Mouse (Mus musculus) embryonic facial prominence, embryonic 12.5 days (tissue): ENCODE measurements at regions not wholly inside any gene's neighbourhood (a gene's known extent, or its start where the extent isn't known, plus 50 kb on each side); places are given as distances from the start of the nearest gene placed in this dataset.

Experiments
- ATAC-seq: fragments of 200-750 bp; cut with Nextera tagmentation; 2 replicates; pipeline ENCODE4 v1.8.0; 2017; ENCODE audit not compliant: insufficient number of reproducible peaks, insufficient read depth, low FRiP score, low TSS enrichment
- H3K27ac ChIP-seq: fragments of 300-500 bp; sonication (generic); 2 replicates; pipeline ENCODE4 v1.5.1; 2016; ENCODE audit warnings: mild to moderate bottlenecking
- H3K27me3 ChIP-seq: fragments of 300-500 bp; sonication (generic); 2 replicates; pipeline ENCODE4 v1.6.1; 2016; ENCODE audit warnings: mild to moderate bottlenecking, moderate library complexity
- H3K36me3 ChIP-seq: fragments of 300-500 bp; sonication (generic); 2 replicates; pipeline ENCODE4 v1.6.1; 2016; ENCODE audit warnings: mild to moderate bottlenecking
- H3K4me1 ChIP-seq: fragments of 300-500 bp; sonication (generic); 2 replicates; pipeline ENCODE4 v1.6.1; 2016
- H3K4me2 ChIP-seq: fragments of 300-500 bp; sonication (generic); replicated peaks from 2 replicates; pipeline ENCODE4 v1.6.1; 2016; ENCODE audit warnings: mild to moderate bottlenecking, moderate library complexity
- H3K4me3 ChIP-seq: fragments of 300-500 bp; sonication (generic); 2 replicates; pipeline ENCODE4 v1.5.1; 2016; ENCODE audit warnings: mild to moderate bottlenecking
- H3K9ac ChIP-seq: fragments of 300-500 bp; sonication (generic); 2 replicates; pipeline ENCODE4 v1.6.1; 2016; ENCODE audit warnings: mild to moderate bottlenecking, moderate library complexity
- H3K9me3 ChIP-seq: fragments of 300-500 bp; sonication (generic); 2 replicates; pipeline ENCODE4 v1.6.1; 2016; ENCODE audit warnings: mild to moderate bottlenecking, moderate library complexity
- WGBS: fragments of 180-500 bp; shearing (Covaris S2); methylation state at CpG from one replicate; pipeline ENCODE4 v1.1.7; 2016; 5-methylcytosine and 5-hydroxymethylcytosine counted together

GRCm38 (mm10) chr7:134436917-134437316 lies 51.5 kb upstream of the D7Ertd443e start:
- 91% methylated on average over 3 of the region's 3 CpGs for WGBS
- Histone ChIP-seq H3K27me3 (no peaks in the 10 kb centered on the region), H3K9ac (no peak overlapping the region), H3K4me3 (no peak overlapping the region), H3K27ac (no peak overlapping the region), H3K4me2 (no peak overlapping the region), H3K9me3 (no peaks in the 10 kb centered on the region), H3K4me1 (no peaks in the 10 kb centered on the region), H3K36me3 (no peaks in the 10 kb centered on the region)
- no peak for ATAC-seq

DNA sequence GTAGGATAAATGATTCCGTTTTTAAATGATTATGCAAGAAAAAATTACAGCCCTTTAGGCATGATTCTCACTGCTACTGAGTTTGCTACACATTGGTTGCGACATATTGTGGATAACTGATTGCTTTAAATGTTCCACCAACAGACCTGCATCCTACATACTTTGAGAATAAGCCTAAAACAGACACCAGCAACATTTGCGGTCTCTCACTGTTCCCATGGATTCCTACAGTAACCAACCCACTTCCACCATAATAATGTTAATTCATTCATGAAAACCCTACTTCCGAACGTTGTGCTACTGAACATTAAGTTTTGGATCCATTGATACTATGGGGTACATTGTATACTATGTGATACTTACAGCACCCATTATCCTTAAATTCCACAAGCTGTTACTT lies 53.8 kb upstream of the D7Ertd443e start:
- no peaks in the 10 kb centered on the region for H3K9me3 ChIP-seq
- H3K27ac ChIP-seq, result no peak overlapping the region
- H3K9ac ChIP-seq, result no peak overlapping the region
- no peaks in the 10 kb centered on the region for H3K27me3 ChIP-seq
- ATAC-seq, result no peak
- H3K36me3 ChIP-seq, result no peaks in the 10 kb centered on the region
- no peak overlapping the region for H3K4me2 ChIP-seq
- H3K4me1 ChIP-seq, result no peaks in the 10 kb centered on the region
- 89% methylated on average over 5 of the region's 5 CpGs for WGBS
- no peak overlapping the region for H3K4me3 ChIP-seq

DNA sequence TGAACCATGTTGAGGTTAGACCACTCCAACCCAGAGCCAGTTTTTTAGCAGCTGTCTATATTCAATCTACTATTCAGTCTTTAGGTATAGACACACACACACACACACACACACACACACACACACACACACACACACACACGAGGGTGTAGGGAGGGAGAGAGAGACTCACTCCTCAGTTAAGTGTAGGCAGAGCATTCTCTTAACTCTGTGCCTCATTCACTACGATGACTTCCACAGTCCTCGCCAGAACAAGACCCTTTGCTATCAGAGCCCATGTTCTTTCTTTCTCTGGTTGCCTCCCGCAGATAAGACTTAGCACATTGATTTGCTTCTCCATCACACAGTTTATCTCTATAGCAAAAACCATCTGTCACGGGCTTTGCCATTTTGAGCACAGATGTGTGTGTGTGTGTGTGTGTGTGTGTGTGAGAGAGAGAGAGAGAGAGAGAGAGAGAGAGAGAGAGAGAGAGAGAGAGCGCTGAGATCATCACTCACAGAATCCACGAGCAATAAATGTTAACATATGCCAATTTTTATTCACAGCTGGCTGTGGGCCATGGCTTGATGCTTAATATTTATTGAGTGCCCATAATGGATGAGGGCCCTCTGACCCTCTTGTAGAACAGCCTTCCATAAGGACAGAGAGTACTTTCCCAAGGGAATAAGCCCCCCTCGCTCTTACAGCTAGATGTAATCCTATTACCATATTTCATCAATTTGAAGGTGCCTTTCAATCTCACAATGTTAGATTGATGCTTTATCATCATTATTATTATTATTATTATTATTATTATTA lies 59.7 kb upstream of the D7Ertd443e start:
- 79% methylated on average over 7 of the region's 8 CpGs for WGBS
- ATAC-seq, result no peak
- no peaks in the 10 kb centered on the region for H3K4me1 ChIP-seq
- no peak overlapping the region for H3K27ac ChIP-seq
- H3K27me3 ChIP-seq, result no peaks in the 10 kb centered on the region
- H3K9me3 ChIP-seq, result no peaks in the 10 kb centered on the region
- no peak overlapping the region for H3K4me2 ChIP-seq
- H3K9ac ChIP-seq, result no peak overlapping the region
- H3K4me3 ChIP-seq, result no peak overlapping the region
- H3K36me3 ChIP-seq, result no peaks in the 10 kb centered on the region

GRCm38 (mm10) chr7:134447648-134448202 lies 62.3 kb upstream of the D7Ertd443e start:
- no peak overlapping the region for H3K9ac ChIP-seq
- no peak overlapping the region for H3K4me2 ChIP-seq
- H3K27ac ChIP-seq, result no peak overlapping the region
- H3K4me3 ChIP-seq, result no peak overlapping the region
- H3K9me3 ChIP-seq, result no peaks in the 10 kb centered on the region
- no peaks in the 10 kb centered on the region for H3K27me3 ChIP-seq
- no peak for ATAC-seq
- H3K36me3 ChIP-seq, result no peaks in the 10 kb centered on the region
- H3K4me1 ChIP-seq, result no peaks in the 10 kb centered on the region

DNA sequence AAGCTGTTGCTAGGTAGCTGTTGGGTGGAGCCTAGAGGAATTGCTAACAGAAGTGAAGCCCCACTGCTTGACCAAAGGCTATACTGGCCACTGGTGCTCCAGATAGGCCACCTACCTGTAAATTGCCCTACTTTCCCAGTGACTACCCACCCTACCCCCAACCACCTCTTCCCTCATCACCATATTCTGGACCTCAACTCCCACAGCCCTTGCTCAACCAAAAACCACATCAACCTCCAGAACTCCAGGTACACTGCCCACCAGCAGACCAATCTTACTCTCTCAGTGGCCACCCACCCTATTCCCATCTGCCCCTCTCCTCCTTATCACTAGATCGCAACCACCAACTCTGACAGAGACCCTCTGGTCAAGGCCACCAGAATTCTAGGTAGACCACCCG lies 63.4 kb upstream of the D7Ertd443e start:
- H3K4me2 ChIP-seq, result no peak overlapping the region
- H3K27ac ChIP-seq, result no peak overlapping the region
- H3K27me3 ChIP-seq, result no peaks in the 10 kb centered on the region
- ATAC-seq, result no peak
- WGBS, result 68% methylated on average over 2 of the region's 2 CpGs
- H3K36me3 ChIP-seq, result no peaks in the 10 kb centered on the region
- no peaks in the 10 kb centered on the region for H3K9me3 ChIP-seq
- no peak overlapping the region for H3K4me3 ChIP-seq
- no peak overlapping the region for H3K9ac ChIP-seq
- no peaks in the 10 kb centered on the region for H3K4me1 ChIP-seq

- Histone ChIP-seq H3K27ac (no peak overlapping the region), H3K9ac (no peak overlapping the region), H3K4me1 (no peaks in the 10 kb centered on the region), H3K4me2 (no peak overlapping the region), H3K27me3 (no peaks in the 10 kb centered on the region), H3K36me3 (no peaks in the 10 kb centered on the region), H3K4me3 (no peak overlapping the region), H3K9me3 (no peaks in the 10 kb centered on the region)
- WGBS, result 86% methylated on average over 3 of the region's 3 CpGs
- ATAC-seq, result no peak
Observed at GRCm38 (mm10) chr7:134462677-134463076, 77.2 kb upstream of the D7Ertd443e start.

- ATAC-seq, result no peak
- WGBS, result 89% methylated on average over 4 of the region's 4 CpGs
- Histone ChIP-seq H3K9me3 (no peaks in the 10 kb centered on the region), H3K4me3 (no peak overlapping the region), H3K27me3 (no peaks in the 10 kb centered on the region), H3K9ac (no peak overlapping the region), H3K36me3 (no peaks in the 10 kb centered on the region), H3K4me1 (no peaks in the 10 kb centered on the region), H3K27ac (no peak overlapping the region), H3K4me2 (no peak overlapping the region)
Observed at GRCm38 (mm10) chr7:134463380-134463779, 77.9 kb upstream of the D7Ertd443e start.

GRCm38 (mm10) chr7:134467216-134467615 lies 81.8 kb upstream of the D7Ertd443e start:
- H3K4me2 ChIP-seq, result no peak overlapping the region

DNA sequence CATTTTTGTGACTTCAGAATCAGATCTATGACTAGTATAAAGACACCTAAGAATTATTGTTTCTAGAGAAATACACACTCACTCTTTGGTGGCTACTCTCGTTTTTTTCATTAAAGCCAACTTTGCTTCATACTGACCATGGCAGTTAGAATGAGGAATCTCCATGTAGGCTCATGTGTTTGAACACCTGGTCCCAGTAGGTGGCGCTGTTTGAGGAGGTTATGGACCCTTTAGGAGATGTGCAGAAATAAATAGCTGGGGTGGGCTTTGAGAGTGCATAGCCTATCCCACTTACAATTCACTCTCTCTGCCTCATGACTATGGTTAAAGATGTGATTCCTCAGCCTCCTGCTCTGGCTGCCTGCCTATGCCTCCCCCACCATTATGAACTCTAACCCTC lies 85.8 kb upstream of the D7Ertd443e start:
- Histone ChIP-seq H3K4me1 (no peaks in the 10 kb centered on the region), H3K9ac (no peak overlapping the region), H3K36me3 (no peaks in the 10 kb centered on the region), H3K4me3 (no peak overlapping the region), H3K9me3 (no peaks in the 10 kb centered on the region), H3K27ac (no peak overlapping the region), H3K4me2 (no peak overlapping the region), H3K27me3 (no peaks in the 10 kb centered on the region)
- ATAC-seq, result no peak
- WGBS, result 29% methylated on average over 2 of the region's 2 CpGs

More at GRCm38 (mm10) chr7:134467216-134467615, 81.8 kb upstream of the D7Ertd443e start:
- Histone ChIP-seq H3K9ac (no peak overlapping the region), H3K27me3 (no peaks in the 10 kb centered on the region), H3K27ac (no peak overlapping the region), H3K4me3 (no peak overlapping the region), H3K4me1 (no peaks in the 10 kb centered on the region), H3K9me3 (no peaks in the 10 kb centered on the region), H3K36me3 (no peaks in the 10 kb centered on the region)
- 91% methylated on average over 3 of the region's 3 CpGs for WGBS
- no peak for ATAC-seq

DNA sequence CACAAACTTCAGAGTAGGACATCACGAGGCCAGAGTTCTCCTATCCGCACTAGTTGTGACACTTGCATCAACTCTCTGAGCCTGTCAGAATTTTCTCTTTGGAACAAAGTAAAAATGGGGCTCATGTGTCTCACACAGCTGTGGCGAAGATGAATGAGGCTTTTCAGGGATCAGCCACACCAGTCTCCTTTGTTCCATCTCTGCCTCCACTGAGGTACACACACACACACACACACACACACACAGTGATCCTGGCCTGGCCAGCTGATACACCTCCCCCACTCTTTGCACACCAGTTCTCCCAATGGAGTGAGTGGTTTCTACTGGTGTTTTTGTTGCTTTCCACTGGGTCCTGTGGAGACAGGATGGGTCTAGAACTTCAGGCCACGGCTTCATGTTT lies 105.9 kb upstream of the D7Ertd443e start:
- Histone ChIP-seq H3K27ac (no peak overlapping the region), H3K27me3 (no peaks in the 10 kb centered on the region), H3K9me3 (no peaks in the 10 kb centered on the region), H3K4me1 (no peaks in the 10 kb centered on the region), H3K36me3 (no peaks in the 10 kb centered on the region), H3K9ac (no peak overlapping the region), H3K4me2 (no peak overlapping the region), H3K4me3 (no peak overlapping the region)
- ATAC-seq, result no peak
- 67% methylated on average over 4 of the region's 4 CpGs for WGBS

GRCm38 (mm10) chr7:134497219-134497618 lies 111.8 kb upstream of the D7Ertd443e start:
- H3K27ac ChIP-seq, result no peak overlapping the region
- no peak overlapping the region for H3K4me3 ChIP-seq
- H3K36me3 ChIP-seq, result no peaks in the 10 kb centered on the region
- 53% methylated on average over 11 of the region's 11 CpGs for WGBS
- H3K4me2 ChIP-seq, result no peak overlapping the region
- H3K27me3 ChIP-seq, result no peaks in the 10 kb centered on the region
- H3K4me1 ChIP-seq, result peaks cover 15% of the 10 kb centered on the region; the same call in 1 of the 2 replicates
- no peak overlapping the region for H3K9ac ChIP-seq
- no peak for ATAC-seq
- H3K9me3 ChIP-seq, result no peaks in the 10 kb centered on the region

- no peak for ATAC-seq
- no peaks in the 10 kb centered on the region for H3K36me3 ChIP-seq
- no peak overlapping the region for H3K4me3 ChIP-seq
- H3K27ac ChIP-seq, result no peak overlapping the region
- no peaks in the 10 kb centered on the region for H3K27me3 ChIP-seq
- no peaks in the 10 kb centered on the region for H3K9me3 ChIP-seq
- peaks cover 15% of the 10 kb centered on the region; the same call in 1 of the 2 replicates for H3K4me1 ChIP-seq
- WGBS, result 56% methylated on average over 4 of the region's 4 CpGs
- H3K9ac ChIP-seq, result no peak overlapping the region
- no peak overlapping the region for H3K4me2 ChIP-seq
Observed at GRCm38 (mm10) chr7:134497870-134498269, 112.4 kb upstream of the D7Ertd443e start.
